Comparison of ENCODE assay signal across 23 mouse cellular contexts in genomic region chr17:9052441-9052980, GRCm38 (mm10).
DNase-seq lines count a peak whose midpoint lies in the region; ATAC-seq and TF ChIP-seq lines count a peak whose summit lies in the region.
"Had no signal": no experiment of that assay in that cellular context is flagged by ENCODE, and none has a peak within 500 bp of the region (broad histone marks: within the 10 kb centered on the region; RNA-seq: fewer than 3 reads in every experiment).

No protein-coding gene starts in this region.

- intact Hi-C loops in heart, postnatal 14 days (cut with DNase I), result no loop called here

- peak; percentile 75 for DNase-seq in heart, adult 11 months
- DNase-seq in heart, postnatal 14 days, result no peak
- peak; percentile 46 for DNase-seq in brain, embryonic 14.5 days (ENCODE audit: low read depth)
- DNase-seq in cerebellum, adult 9-10 months, result peak; percentile 45
- DNase-seq in retina, adult 2 months (ENCODE audit: low read depth, low spot score), result peak; percentile 34
- no peak for DNase-seq in MN1 (ENCODE audit: low spot score)
- DNase-seq in kidney, adult 9 months, result no peak
- DNase-seq: adrenal gland, postnatal 25 days; embryo, embryonic 11 days; gastrocnemius, postnatal 36 days; heart, postnatal 10 days; kidney, adult 18-20 months; kidney, postnatal 36 days; left cerebral cortex, postnatal 4 days; liver, postnatal 0 days; lung, postnatal 4 days; right cerebral cortex, postnatal 4 days; thymus, adult 18-20 months; thymus, postnatal 36 days had no signal

- ATAC-seq in monocyte, adult 5-6 weeks (replicated peaks; ENCODE audit: insufficient number of reproducible peaks, low FRiP score, low TSS enrichment, poor library complexity, severe bottlenecking), result no peak
- ATAC-seq: forebrain, embryonic 14.5 days; inflammation-experienced regulatory T-cells, adult 6 months; liver, embryonic 12.5 days; liver, postnatal 0 days had no signal

- no peak for TF ChIP-seq CTCF in brain, embryonic 14.5 days (IDR thresholded peaks at IDR 0.05; ENCODE audit: borderline replicate concordance, extremely low read depth, insufficient read depth, insufficient read length)

- TF ChIP-seq POLR2A in brain, embryonic 14.5 days (IDR thresholded peaks at IDR 0.05; ENCODE audit: borderline replicate concordance, extremely low read depth, insufficient read depth, insufficient read length, poor library complexity, severe bottlenecking), result no peak

Comparison
In these comparisons a context has a peak if more than half of its experiments do, and no peak if none do; other contexts are left out.
1. DNase-seq: peak in heart, adult 11 months (single experiment), brain, embryonic 14.5 days (single experiment), cerebellum, adult 9-10 months (single experiment) and retina, adult 2 months (single experiment); none in heart, postnatal 14 days (0 of 2), MN1 (single experiment) and kidney, adult 9 months (single experiment).